Mouse (Mus musculus) left cerebral cortex, postnatal 10 days (tissue): ENCODE measurements around the gene Mars. TPM values are rescaled to one million over a fixed set of nuclear protein-coding genes. Genes with fewer than 3 reads are reported as not detected.

Source experiments
- total RNA-seq, 2 experiments: library from RNA; stranded (reverse); gene quantifications; 2 replicates each; pipeline ENCODE4 v1.2.3; 2021

Mars gene
- total RNA-seq, 2 experiments from 2014 or later: 59.1 to 62.0 TPM

Other genes with a start within 250 kb of the Mars start
- 100 to 1,000 TPM; 114 to 123 TPM for gene Cdk4, start 248.3 kb downstream of the Mars start, total RNA-seq
- 10 to 100 TPM; 65.2 to 67.9 TPM for gene Tspan31, start 241.5 kb downstream of the Mars start, total RNA-seq
- 100 to 1,000 TPM; 558 to 572 TPM for gene Agap2, start 236.5 kb downstream of the Mars start, total RNA-seq
- gene Os9, start 190.7 kb downstream of the Mars start, total RNA-seq: 100 to 1,000 TPM; 103 to 107 TPM
- 100 to 1,000 TPM; 105 to 107 TPM for gene B4galnt1, start 146.6 kb downstream of the Mars start, total RNA-seq
- 1 to 10 TPM; 1.0 to 1.2 TPM for gene Slc26a10, start 131.1 kb downstream of the Mars start, total RNA-seq
- 10 to 100 TPM; 65.2 to 69.1 TPM for gene Arhgef25, start 121.7 kb downstream of the Mars start, total RNA-seq
- gene Dtx3, start 116.1 kb downstream of the Mars start, total RNA-seq: 100 to 1,000 TPM; 182 to 185 TPM
- 10 to 100 TPM; 42.2 to 47.4 TPM for gene Pip4k2c, start 100.2 kb downstream of the Mars start, total RNA-seq
- gene Kif5a, start 48.4 kb downstream of the Mars start, total RNA-seq: 100 to 1,000 TPM; 468 to 479 TPM
- gene Dctn2, start 45.4 kb downstream of the Mars start, total RNA-seq: 100 to 1,000 TPM; 322 to 330 TPM
- gene Mbd6, start 22.8 kb downstream of the Mars start, total RNA-seq: 10 to 100 TPM; 37.4 to 45.5 TPM
- gene Arhgap9, start 10.2 kb upstream of the Mars start, total RNA-seq: under 1 TPM; 0.92 to 0.93 TPM
- 1 to 10 TPM; 1.5 to 1.7 TPM for gene Gli1, start 30.2 kb upstream of the Mars start, total RNA-seq
- gene Inhbe, start 42.6 kb upstream of the Mars start, total RNA-seq: under 1 TPM in 1 of 2 experiments, not detected in 1; 0.08 TPM
- gene Inhbc, start 58.6 kb upstream of the Mars start, total RNA-seq: not detected
- 100 to 1,000 TPM; 288 to 322 TPM for gene R3hdm2, start 68.5 kb upstream of the Mars start, total RNA-seq
- 1 to 10 TPM; 4.1 to 7.5 TPM for gene Stac3, start 189.9 kb upstream of the Mars start, total RNA-seq
- 1 to 10 TPM; 6.0 to 7.0 TPM for gene Ndufa4l2, start 203.2 kb upstream of the Mars start, total RNA-seq
- 10 to 100 TPM; 28.3 to 32.8 TPM for gene Shmt2, start 210.7 kb upstream of the Mars start, total RNA-seq
- 1 to 10 TPM; 5.8 to 8.5 TPM for gene Nxph4, start 222.8 kb upstream of the Mars start, total RNA-seq